Comparison of ENCODE assay signal across 18 mouse cellular contexts in the genomic region with DNA sequence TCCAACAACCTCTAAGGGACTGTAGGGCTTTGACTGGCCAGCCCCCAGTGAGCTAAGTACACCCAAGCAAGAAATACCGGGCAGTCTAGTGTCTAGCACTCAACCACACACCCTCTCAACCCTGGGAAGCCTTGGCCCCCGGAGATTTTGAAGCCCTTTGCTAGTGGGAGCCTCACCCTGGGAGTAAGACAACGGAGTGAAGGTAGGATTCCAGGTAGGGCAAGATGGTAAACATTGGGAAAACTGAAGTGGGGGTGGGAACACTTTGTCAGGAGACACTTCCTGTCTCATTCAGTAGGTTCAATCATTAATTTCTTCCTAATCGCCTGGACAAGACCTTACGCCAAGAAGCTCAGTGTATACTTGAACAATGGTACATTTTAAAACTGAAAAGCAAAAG. TPM values are rescaled to one million over a fixed set of nuclear protein-coding genes. Genes with fewer than 3 reads are reported as not detected.
A peak's percentile ranks its signal among the peaks of the same experiment; 100 is the strongest.
DNase-seq lines count a peak whose midpoint lies in the region; ATAC-seq lines count a peak whose summit lies in the region.
"Had no signal": no experiment of that assay in that cellular context is flagged by ENCODE, and none has a peak within 500 bp of the region (broad histone marks: within the 10 kb centered on the region; RNA-seq: fewer than 3 reads in every experiment).

No protein-coding gene starts in this region.

- no peak for ATAC-seq in limb, embryonic 13.5 days (ENCODE audit: low FRiP score, low read depth)
- ATAC-seq in liver, embryonic 16.5 days (ENCODE audit: low read depth): no peak
- no peak for ATAC-seq in stomach, embryonic 14.5 days (ENCODE audit: insufficient number of reproducible peaks, insufficient read depth, low FRiP score, low read depth)
- ATAC-seq: activated CD4-positive, CD25-positive, alpha-beta regulatory T cell, adult 4 months; inflammation-experienced regulatory T-cells, adult 6 months had no signal

- DNase-seq in cerebellum, adult 11-12 months: peak; percentile 40
- DNase-seq in cerebellum, postnatal 25 days: no peak
- DNase-seq in limb, embryonic 10.5 days (ENCODE audit: low spot score): no peak
- DNase-seq in layer of hippocampus, adult 18-20 months (ENCODE audit: low spot score in 2 of 2): no peak
- no peak for DNase-seq in retina, postnatal 1 day
- DNase-seq: adrenal gland, postnatal 36 days; gastrocnemius, postnatal 36 days; thymus, adult 18-20 months had no signal

- no peaks in the 10 kb centered on the region for H3K27me3 ChIP-seq in limb, embryonic 13.5 days
- H3K27me3 ChIP-seq in limb, embryonic 10.5 days (ENCODE audit: low read depth, poor library complexity, severe bottlenecking): no peaks in the 10 kb centered on the region
- H3K27me3 ChIP-seq in liver, embryonic 16.5 days (ENCODE audit: control insufficient read depth, insufficient read depth, low read depth, low read length): no peaks in the 10 kb centered on the region
- no peaks in the 10 kb centered on the region for H3K27me3 ChIP-seq in stomach, embryonic 14.5 days (ENCODE audit: control insufficient read depth, insufficient read depth, low read length)
- H3K27me3 ChIP-seq: embryonic facial prominence, embryonic 12.5 days; heart, embryonic 15.5 days had no signal

- no peak overlapping the region for H3K9ac ChIP-seq in limb, embryonic 13.5 days
- no peak overlapping the region for H3K9ac ChIP-seq in liver, embryonic 16.5 days (ENCODE audit: low read depth, low read length)
- no peak overlapping the region for H3K9ac ChIP-seq in stomach, embryonic 14.5 days (replicated peaks; ENCODE audit: low read depth, low read length)
- H3K9ac ChIP-seq: embryonic facial prominence, embryonic 12.5 days; heart, embryonic 15.5 days had no signal

- no peak overlapping the region for H3K27ac ChIP-seq in limb, embryonic 13.5 days
- no peak overlapping the region for H3K27ac ChIP-seq in limb, embryonic 10.5 days
- no peak overlapping the region for H3K27ac ChIP-seq in liver, embryonic 16.5 days (ENCODE audit: low read length)
- H3K27ac ChIP-seq in stomach, embryonic 14.5 days (ENCODE audit: low read length): no peak overlapping the region
- H3K27ac ChIP-seq: embryonic facial prominence, embryonic 12.5 days; forebrain, embryonic 10.5 days; heart, embryonic 15.5 days had no signal

- 92% methylated on average over 5 of the region's 5 CpGs for WGBS in limb, embryonic 13.5 days
- WGBS in limb, embryonic 10.5 days: 92% methylated on average over 5 of the region's 5 CpGs
- 76% methylated on average over 5 of the region's 5 CpGs for WGBS in liver, embryonic 16.5 days (ENCODE audit: insufficient replicate concordance)
- 68% methylated on average over 5 of the region's 5 CpGs for WGBS in stomach, embryonic 14.5 days

- no peaks in the 10 kb centered on the region for H3K9me3 ChIP-seq in limb, embryonic 13.5 days
- no peaks in the 10 kb centered on the region for H3K9me3 ChIP-seq in limb, embryonic 10.5 days (replicated peaks)
- no peaks in the 10 kb centered on the region for H3K9me3 ChIP-seq in liver, embryonic 16.5 days (replicated peaks; ENCODE audit: control insufficient read depth, low read length)
- H3K9me3 ChIP-seq in stomach, embryonic 14.5 days (ENCODE audit: control insufficient read depth, low read depth, low read length): no peaks in the 10 kb centered on the region
- H3K9me3 ChIP-seq: embryonic facial prominence, embryonic 12.5 days; forebrain, embryonic 10.5 days; heart, embryonic 15.5 days had no signal

- H3K4me2 ChIP-seq in limb, embryonic 13.5 days (replicated peaks): peak overlapping the region; percentile 14; the same call in 1 of the 2 replicates
- peak overlapping the region; percentile 99; the same call in 1 of the 2 replicates for H3K4me2 ChIP-seq in liver, embryonic 16.5 days (ENCODE audit: low read depth, low read length)
- H3K4me2 ChIP-seq in stomach, embryonic 14.5 days (replicated peaks; ENCODE audit: low read depth, low read length): peak overlapping the region; percentile 91
- H3K4me2 ChIP-seq: midbrain, embryonic 11.5 days had no signal

- H3K4me1 ChIP-seq in limb, embryonic 13.5 days: peaks cover 23% of the 10 kb centered on the region
- H3K4me1 ChIP-seq in limb, embryonic 10.5 days: peaks cover 28% of the 10 kb centered on the region
- H3K4me1 ChIP-seq in liver, embryonic 16.5 days (ENCODE audit: control insufficient read depth, low read depth, low read length): peaks cover 21% of the 10 kb centered on the region
- H3K4me1 ChIP-seq in stomach, embryonic 14.5 days (ENCODE audit: control insufficient read depth, insufficient read depth, low read length): peaks cover 4% of the 10 kb centered on the region

- H3K36me3 ChIP-seq in limb, embryonic 13.5 days: peaks cover 32% of the 10 kb centered on the region
- H3K36me3 ChIP-seq in limb, embryonic 10.5 days: peaks cover 30% of the 10 kb centered on the region
- no peaks in the 10 kb centered on the region for H3K36me3 ChIP-seq in liver, embryonic 16.5 days (ENCODE audit: control insufficient read depth, insufficient read depth)
- H3K36me3 ChIP-seq in stomach, embryonic 14.5 days (ENCODE audit: control insufficient read depth, insufficient read depth, low read length): peaks cover 16% of the 10 kb centered on the region

- no peak overlapping the region for H3K4me3 ChIP-seq in limb, embryonic 13.5 days
- H3K4me3 ChIP-seq in limb, embryonic 10.5 days: no peak overlapping the region
- H3K4me3 ChIP-seq in liver, embryonic 16.5 days (ENCODE audit: low read depth, low read length): no peak overlapping the region
- H3K4me3 ChIP-seq in stomach, embryonic 14.5 days (ENCODE audit: low read depth, low read length): peak overlapping the region; percentile 2; the same call in 1 of the 2 replicates
- H3K4me3 ChIP-seq: embryonic facial prominence, embryonic 12.5 days had no signal

RNA-seq across cellular contexts. Expression of gene Avpi1, which starts 1.8 kb away (rescaled TPM):
- polyA plus RNA-seq in limb, embryonic 13.5 days (2015; fragmentation: Nextera tagmentation; extraction: Ambion mirVana): 28.7 and 33.6 TPM in 2 replicates
- 22.1 and 25.0 TPM in 2 replicates for polyA plus RNA-seq in limb, embryonic 10.5 days (2016; fragmentation: Nextera tagmentation; extraction: Ambion mirVana)
- 22.5 and 24.8 TPM in 2 replicates for polyA plus RNA-seq in liver, embryonic 16.5 days (2015; fragmentation: Nextera tagmentation; extraction: Ambion mirVana)
- polyA plus RNA-seq in stomach, embryonic 14.5 days (2014; fragmentation: Nextera tagmentation; extraction: Ambion mirVana): 44.2 and 46.9 TPM in 2 replicates
- total RNA-seq in layer of hippocampus, adult 18-20 months (2021): 10 to 100 TPM; 18.8 to 20.6 TPM

RNA-seq across cellular contexts. Expression of gene Marveld1, which starts 20.2 kb away (rescaled TPM):
- 11.5 and 11.6 TPM in 2 replicates for polyA plus RNA-seq in limb, embryonic 13.5 days (2015; fragmentation: Nextera tagmentation; extraction: Ambion mirVana)
- 5.6 and 5.8 TPM in 2 replicates for polyA plus RNA-seq in limb, embryonic 10.5 days (2016; fragmentation: Nextera tagmentation; extraction: Ambion mirVana)
- 2.0 TPM in 2 replicates for polyA plus RNA-seq in liver, embryonic 16.5 days (2015; fragmentation: Nextera tagmentation; extraction: Ambion mirVana)
- polyA plus RNA-seq in stomach, embryonic 14.5 days (2014; fragmentation: Nextera tagmentation; extraction: Ambion mirVana): 13.2 and 15.6 TPM in 2 replicates
- 1 to 10 TPM; 5.1 to 5.8 TPM for total RNA-seq in layer of hippocampus, adult 18-20 months (2021)

RNA-seq across cellular contexts. Expression of gene Zfyve27, which starts 36.7 kb away (rescaled TPM):
- 27.9 and 29.3 TPM in 2 replicates for polyA plus RNA-seq in limb, embryonic 13.5 days (2015; fragmentation: Nextera tagmentation; extraction: Ambion mirVana)
- polyA plus RNA-seq in limb, embryonic 10.5 days (2016; fragmentation: Nextera tagmentation; extraction: Ambion mirVana): 27.6 and 30.8 TPM in 2 replicates
- polyA plus RNA-seq in liver, embryonic 16.5 days (2015; fragmentation: Nextera tagmentation; extraction: Ambion mirVana): 8.5 and 9.9 TPM in 2 replicates
- 15.7 and 20.0 TPM in 2 replicates for polyA plus RNA-seq in stomach, embryonic 14.5 days (2014; fragmentation: Nextera tagmentation; extraction: Ambion mirVana)
- 10 to 100 TPM; 90.6 to 94.5 TPM for total RNA-seq in layer of hippocampus, adult 18-20 months (2021)

RNA-seq across cellular contexts. Expression of gene Pi4k2a, which starts 36.8 kb away (rescaled TPM):
- polyA plus RNA-seq in limb, embryonic 13.5 days (2015; fragmentation: Nextera tagmentation; extraction: Ambion mirVana): 29.0 and 29.6 TPM in 2 replicates
- 31.9 and 33.0 TPM in 2 replicates for polyA plus RNA-seq in limb, embryonic 10.5 days (2016; fragmentation: Nextera tagmentation; extraction: Ambion mirVana)
- polyA plus RNA-seq in liver, embryonic 16.5 days (2015; fragmentation: Nextera tagmentation; extraction: Ambion mirVana): 2.9 and 4.0 TPM in 2 replicates
- polyA plus RNA-seq in stomach, embryonic 14.5 days (2014; fragmentation: Nextera tagmentation; extraction: Ambion mirVana): 17.2 and 22.7 TPM in 2 replicates
- total RNA-seq in layer of hippocampus, adult 18-20 months (2021): 10 to 100 TPM; 69.2 to 69.6 TPM

RNA-seq across cellular contexts. Expression of gene Morn4, which starts 40.9 kb away (rescaled TPM):
- 32.1 and 34.5 TPM in 2 replicates for polyA plus RNA-seq in limb, embryonic 13.5 days (2015; fragmentation: Nextera tagmentation; extraction: Ambion mirVana)
- 43.6 and 49.0 TPM in 2 replicates for polyA plus RNA-seq in limb, embryonic 10.5 days (2016; fragmentation: Nextera tagmentation; extraction: Ambion mirVana)
- 1.1 TPM in 2 replicates for polyA plus RNA-seq in liver, embryonic 16.5 days (2015; fragmentation: Nextera tagmentation; extraction: Ambion mirVana)
- polyA plus RNA-seq in stomach, embryonic 14.5 days (2014; fragmentation: Nextera tagmentation; extraction: Ambion mirVana): 27.0 and 27.6 TPM in 2 replicates
- 10 to 100 TPM; 71.3 TPM for total RNA-seq in layer of hippocampus, adult 18-20 months (2021)
- total RNA-seq: neutrophil, adult 5-6 weeks had no signal
- polyA plus RNA-seq: activated CD4-positive, CD25-positive, alpha-beta regulatory T cell, adult 4 months had no signal

Comparison
In these comparisons a context has a peak if more than half of its experiments do, and no peak if none do; other contexts are left out.
1. H3K4me2 ChIP-seq: peak in every context shown above with its lines; median percentile 99 in liver, embryonic 16.5 days; 91 in stomach, embryonic 14.5 days; 14 in limb, embryonic 13.5 days.